Comparison of ENCODE assay signal across 13 mouse cellular contexts in the genomic region with DNA sequence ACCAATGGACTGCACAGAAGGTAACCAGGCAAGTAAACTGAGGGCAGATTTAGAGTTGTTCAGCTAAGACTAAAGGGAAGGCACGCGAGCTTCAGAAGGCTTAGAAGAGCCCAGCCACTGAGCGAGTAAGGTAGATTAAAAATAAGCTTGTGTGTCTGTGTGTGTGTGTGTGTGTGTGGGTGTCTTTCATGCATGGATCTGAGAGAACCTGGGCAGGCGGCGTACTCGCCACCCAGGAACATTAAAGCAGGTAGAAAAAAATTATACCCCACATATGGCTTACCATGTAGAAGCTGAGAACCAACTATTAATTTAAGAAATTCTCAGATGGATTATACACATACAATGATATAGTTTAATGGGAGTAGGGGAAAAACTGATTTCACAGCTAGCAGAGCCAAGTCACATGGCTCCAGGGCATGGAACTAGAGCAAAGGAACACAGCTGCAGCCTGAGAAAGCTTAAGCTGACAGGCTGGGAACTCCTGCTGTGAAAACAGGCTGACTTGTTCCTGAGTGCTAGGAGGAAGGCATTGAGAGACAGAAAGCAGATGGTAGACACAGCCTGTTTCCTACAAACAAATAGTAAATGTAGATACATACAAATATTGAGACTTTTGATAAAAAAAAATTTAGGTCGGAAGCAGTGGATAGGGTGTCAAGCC. TPM values are rescaled to one million over a fixed set of nuclear protein-coding genes. Genes with fewer than 3 reads are reported as not detected.
A peak's percentile ranks its signal among the peaks of the same experiment; 100 is the strongest.
DNase-seq lines count a peak whose midpoint lies in the region; ATAC-seq lines count a peak whose summit lies in the region.
"Had no signal": no experiment of that assay in that cellular context is flagged by ENCODE, and none has a peak within 500 bp of the region (broad histone marks: within the 10 kb centered on the region; RNA-seq: fewer than 3 reads in every experiment).

No protein-coding gene starts in this region.

- DNase-seq in neural tube, embryonic 10.5 days (ENCODE audit: extremely low spot score, low spot score), result peak; percentile 19
- DNase-seq in embryo, embryonic 9.5 days (ENCODE audit: extremely low spot score), result peak; percentile 2
- no peak for DNase-seq in kidney, adult 8-10 months
- DNase-seq in adrenal gland, adult 2 months, result no peak
- no peak for DNase-seq in spleen, postnatal 10 days (ENCODE audit: low spot score in 2 of 2)
- DNase-seq in yolk sac, embryonic 10.5 days (ENCODE audit: low spot score), result no peak
- DNase-seq: gastrocnemius, postnatal 25 days; lung, postnatal 10 days had no signal

- no peaks in the 10 kb centered on the region for H3K36me3 ChIP-seq in neural tube, embryonic 15.5 days
- no peaks in the 10 kb centered on the region for H3K36me3 ChIP-seq in hindbrain, embryonic 16.5 days (ENCODE audit: control insufficient read depth, insufficient read depth, low read length)

- no peaks in the 10 kb centered on the region for H3K27me3 ChIP-seq in neural tube, embryonic 15.5 days (replicated peaks)
- H3K27me3 ChIP-seq in hindbrain, embryonic 16.5 days (replicated peaks; ENCODE audit: control insufficient read depth, insufficient read depth, low read length), result no peaks in the 10 kb centered on the region

- H3K9me3 ChIP-seq in neural tube, embryonic 15.5 days (replicated peaks), result no peaks in the 10 kb centered on the region
- no peaks in the 10 kb centered on the region for H3K9me3 ChIP-seq in hindbrain, embryonic 16.5 days (ENCODE audit: control insufficient read depth, low read length)

- ATAC-seq in neural tube, embryonic 15.5 days (ENCODE audit: low FRiP score), result no peak; the same call in 1 of the 2 replicates
- peak; percentile 88 for ATAC-seq in hindbrain, embryonic 16.5 days

- H3K27ac ChIP-seq in neural tube, embryonic 15.5 days (replicated peaks), result no peak overlapping the region
- no peak overlapping the region for H3K27ac ChIP-seq in hindbrain, embryonic 16.5 days (ENCODE audit: low read depth, low read length)
- H3K27ac ChIP-seq: left cerebral cortex, adult 2 months had no signal

- H3K4me1 ChIP-seq in neural tube, embryonic 15.5 days, result no peaks in the 10 kb centered on the region
- H3K4me1 ChIP-seq in hindbrain, embryonic 16.5 days (ENCODE audit: control insufficient read depth, insufficient read depth, low read depth, low read length), result no peaks in the 10 kb centered on the region

- H3K9ac ChIP-seq in neural tube, embryonic 15.5 days (replicated peaks), result no peak overlapping the region
- H3K9ac ChIP-seq in hindbrain, embryonic 16.5 days (ENCODE audit: low read depth, low read length), result no peak overlapping the region

- H3K4me2 ChIP-seq in neural tube, embryonic 15.5 days, result no peak overlapping the region
- H3K4me2 ChIP-seq in hindbrain, embryonic 16.5 days (ENCODE audit: low read length), result no peak overlapping the region

- WGBS in neural tube, embryonic 15.5 days, result 85% methylated on average over 7 of the region's 7 CpGs
- 80% methylated on average over 7 of the region's 7 CpGs for WGBS in hindbrain, embryonic 16.5 days

- no peak overlapping the region for H3K4me3 ChIP-seq in neural tube, embryonic 15.5 days (replicated peaks)
- no peak overlapping the region for H3K4me3 ChIP-seq in hindbrain, embryonic 16.5 days (ENCODE audit: low read length)
- H3K4me3 ChIP-seq: left cerebral cortex, adult 2 months had no signal

RNA-seq across cellular contexts. Expression of gene Prl2b1, which starts 8.5 kb away (rescaled TPM):
- not detected in 2 replicates for polyA plus RNA-seq in neural tube, embryonic 15.5 days (2015; fragmentation: Nextera tagmentation; extraction: Ambion mirVana)
- polyA plus RNA-seq in hindbrain, embryonic 16.5 days (2015; fragmentation: Nextera tagmentation; extraction: Ambion mirVana), result not detected in 2 replicates
- total RNA-seq in adrenal gland, adult 2 months (2021), result not detected
- not detected in 2 replicates for polyA plus RNA-seq in adrenal gland, adult 2 months (2012; rRNA removed)
- total RNA-seq: gastrocnemius, postnatal 25 days; left cerebral cortex, adult 2 months had no signal
- polyA plus RNA-seq: intestine, embryonic 14.5 days; stomach, embryonic 14.5 days had no signal

RNA-seq across cellular contexts. Expression of gene Prl8a6, which starts 39.3 kb away (rescaled TPM):
- not detected in 2 replicates for polyA plus RNA-seq in neural tube, embryonic 15.5 days (2015; fragmentation: Nextera tagmentation; extraction: Ambion mirVana)
- not detected in 2 replicates for polyA plus RNA-seq in hindbrain, embryonic 16.5 days (2015; fragmentation: Nextera tagmentation; extraction: Ambion mirVana)
- not detected for total RNA-seq in adrenal gland, adult 2 months (2021)
- not detected in 2 replicates for polyA plus RNA-seq in adrenal gland, adult 2 months (2012; rRNA removed)
- total RNA-seq: gastrocnemius, postnatal 25 days; left cerebral cortex, adult 2 months had no signal
- polyA plus RNA-seq: intestine, embryonic 14.5 days; stomach, embryonic 14.5 days had no signal

RNA-seq across cellular contexts. Expression of gene Prl8a2, which starts 53.7 kb away (rescaled TPM):
- not detected in 2 replicates for polyA plus RNA-seq in neural tube, embryonic 15.5 days (2015; fragmentation: Nextera tagmentation; extraction: Ambion mirVana)
- not detected in 2 replicates for polyA plus RNA-seq in hindbrain, embryonic 16.5 days (2015; fragmentation: Nextera tagmentation; extraction: Ambion mirVana)
- total RNA-seq in adrenal gland, adult 2 months (2021), result 1 to 10 TPM; 3.1 to 5.7 TPM
- not detected in 2 replicates for polyA plus RNA-seq in adrenal gland, adult 2 months (2012; rRNA removed)
- total RNA-seq: gastrocnemius, postnatal 25 days; left cerebral cortex, adult 2 months had no signal
- polyA plus RNA-seq: intestine, embryonic 14.5 days; stomach, embryonic 14.5 days had no signal

Comparison
In these comparisons a context has a peak if more than half of its experiments do, and no peak if none do; other contexts are left out.
1. DNase-seq: peak in neural tube, embryonic 10.5 days (single experiment) and embryo, embryonic 9.5 days (single experiment); none in kidney, adult 8-10 months (0 of 2), adrenal gland, adult 2 months (single experiment), spleen, postnatal 10 days (0 of 2) and yolk sac, embryonic 10.5 days (single experiment).